Mouse (Mus musculus): Measurements from ENCODE around the gene Insc. TPM values are rescaled to one million over a fixed set of nuclear protein-coding genes. Genes with fewer than 3 reads are reported as not detected.

Gene Insc
- polyA plus RNA-seq, 1 experiment: not detected

- H3K27ac ChIP-seq (ENCODE audit: insufficient read depth, low read depth, low read length): no peak overlapping the region
- no peaks in the 10 kb centered on the region for H3K4me1 ChIP-seq (ENCODE audit: control insufficient read depth, insufficient read depth, low read length)
- H3K4me3 ChIP-seq (ENCODE audit: insufficient read depth, low read length): no peak overlapping the region
- TF ChIP-seq POLR2A (IDR thresholded peaks at IDR 0.05; ENCODE audit: borderline replicate concordance, low read depth, low read length) (no peak), CTCF (IDR thresholded peaks at IDR 0.05; ENCODE audit: low read depth, low read length) (no peak)
These were observed 11.1 kb downstream of the Insc start for GRCm38 (mm10) chr7:114754626-114755025.

GRCm38 (mm10) chr7:114762660-114763059, 19.2 kb downstream of the Insc start:
- no peak overlapping the region for H3K4me3 ChIP-seq (ENCODE audit: insufficient read depth, low read length)
- H3K4me1 ChIP-seq (ENCODE audit: control insufficient read depth, insufficient read depth, low read length): no peaks in the 10 kb centered on the region
- H3K27ac ChIP-seq (ENCODE audit: insufficient read depth, low read depth, low read length): no peak overlapping the region
- TF ChIP-seq POLR2A (IDR thresholded peaks at IDR 0.05; ENCODE audit: borderline replicate concordance, low read depth, low read length) (no peak), CTCF (IDR thresholded peaks at IDR 0.05; ENCODE audit: low read depth, low read length) (no peak)

GRCm38 (mm10) chr7:114765273-114765672, 21.8 kb downstream of the Insc start:
- no peak overlapping the region for H3K27ac ChIP-seq (ENCODE audit: insufficient read depth, low read depth, low read length)

GRCm38 (mm10) chr7:114766523-114766922, 23.0 kb downstream of the Insc start:
- Histone ChIP-seq H3K4me3 (ENCODE audit: insufficient read depth, low read length) (no peak overlapping the region), H3K27ac (ENCODE audit: insufficient read depth, low read depth, low read length) (no peak overlapping the region), H3K4me1 (ENCODE audit: control insufficient read depth, insufficient read depth, low read length) (no peaks in the 10 kb centered on the region)
- no peak for TF ChIP-seq POLR2A (IDR thresholded peaks at IDR 0.05; ENCODE audit: borderline replicate concordance, low read depth, low read length)
- TF ChIP-seq CTCF (IDR thresholded peaks at IDR 0.05; ENCODE audit: low read depth, low read length): no peak

More at GRCm38 (mm10) chr7:114765273-114765672, 21.8 kb downstream of the Insc start:
- Histone ChIP-seq H3K4me1 (ENCODE audit: control insufficient read depth, insufficient read depth, low read length) (no peaks in the 10 kb centered on the region), H3K4me3 (ENCODE audit: insufficient read depth, low read length) (no peak overlapping the region)
- TF ChIP-seq CTCF (IDR thresholded peaks at IDR 0.05; ENCODE audit: low read depth, low read length) (no peak), POLR2A (IDR thresholded peaks at IDR 0.05; ENCODE audit: borderline replicate concordance, low read depth, low read length) (no peak)

GRCm38 (mm10) chr7:114768516-114768915, 25.0 kb downstream of the Insc start:
- Histone ChIP-seq H3K27ac (ENCODE audit: insufficient read depth, low read depth, low read length) (no peak overlapping the region), H3K4me1 (ENCODE audit: control insufficient read depth, insufficient read depth, low read length) (no peaks in the 10 kb centered on the region), H3K4me3 (ENCODE audit: insufficient read depth, low read length) (no peak overlapping the region)
- TF ChIP-seq CTCF (IDR thresholded peaks at IDR 0.05; ENCODE audit: low read depth, low read length): no peak
- TF ChIP-seq POLR2A (IDR thresholded peaks at IDR 0.05; ENCODE audit: borderline replicate concordance, low read depth, low read length): no peak

- Histone ChIP-seq H3K27ac (ENCODE audit: insufficient read depth, low read depth, low read length) (no peak overlapping the region), H3K4me3 (ENCODE audit: insufficient read depth, low read length) (no peak overlapping the region), H3K4me1 (ENCODE audit: control insufficient read depth, insufficient read depth, low read length) (no peaks in the 10 kb centered on the region)
- TF ChIP-seq POLR2A (IDR thresholded peaks at IDR 0.05; ENCODE audit: borderline replicate concordance, low read depth, low read length): no peak
- no peak for TF ChIP-seq CTCF (IDR thresholded peaks at IDR 0.05; ENCODE audit: low read depth, low read length)
These were observed 25.5 kb downstream of the Insc start for GRCm38 (mm10) chr7:114769041-114769440.

- H3K4me3 ChIP-seq (ENCODE audit: insufficient read depth, low read length): no peak overlapping the region
- no peak overlapping the region for H3K27ac ChIP-seq (ENCODE audit: insufficient read depth, low read depth, low read length)
- TF ChIP-seq CTCF (IDR thresholded peaks at IDR 0.05; ENCODE audit: low read depth, low read length): no peak
- no peak for TF ChIP-seq POLR2A (IDR thresholded peaks at IDR 0.05; ENCODE audit: borderline replicate concordance, low read depth, low read length)
- H3K4me1 ChIP-seq (ENCODE audit: control insufficient read depth, insufficient read depth, low read length): no peaks in the 10 kb centered on the region
These were observed 27.1 kb downstream of the Insc start for GRCm38 (mm10) chr7:114770586-114770985.

GRCm38 (mm10) chr7:114771801-114772200, 28.3 kb downstream of the Insc start:
- Histone ChIP-seq H3K4me3 (ENCODE audit: insufficient read depth, low read length) (no peak overlapping the region), H3K4me1 (ENCODE audit: control insufficient read depth, insufficient read depth, low read length) (no peaks in the 10 kb centered on the region), H3K27ac (ENCODE audit: insufficient read depth, low read depth, low read length) (no peak overlapping the region)
- TF ChIP-seq CTCF (IDR thresholded peaks at IDR 0.05; ENCODE audit: low read depth, low read length) (no peak), POLR2A (IDR thresholded peaks at IDR 0.05; ENCODE audit: borderline replicate concordance, low read depth, low read length) (no peak)

- H3K4me1 ChIP-seq (ENCODE audit: control insufficient read depth, insufficient read depth, low read length): no peaks in the 10 kb centered on the region
- H3K4me3 ChIP-seq (ENCODE audit: insufficient read depth, low read length): no peak overlapping the region
- H3K27ac ChIP-seq (ENCODE audit: insufficient read depth, low read depth, low read length): no peak overlapping the region
- TF ChIP-seq CTCF (IDR thresholded peaks at IDR 0.05; ENCODE audit: low read depth, low read length) (no peak), POLR2A (IDR thresholded peaks at IDR 0.05; ENCODE audit: borderline replicate concordance, low read depth, low read length) (no peak)
These were observed 30.3 kb downstream of the Insc start for GRCm38 (mm10) chr7:114773781-114774180.

GRCm38 (mm10) chr7:114775856-114776255, 32.4 kb downstream of the Insc start:
- TF ChIP-seq POLR2A (IDR thresholded peaks at IDR 0.05; ENCODE audit: borderline replicate concordance, low read depth, low read length) (no peak), CTCF (IDR thresholded peaks at IDR 0.05; ENCODE audit: low read depth, low read length) (no peak)
- H3K27ac ChIP-seq (ENCODE audit: insufficient read depth, low read depth, low read length): no peak overlapping the region

More at GRCm38 (mm10) chr7:114775856-114776255, 32.4 kb downstream of the Insc start:
- H3K4me3 ChIP-seq (ENCODE audit: insufficient read depth, low read length): no peak overlapping the region
- no peaks in the 10 kb centered on the region for H3K4me1 ChIP-seq (ENCODE audit: control insufficient read depth, insufficient read depth, low read length)
